Mouse (Mus musculus): Measurements from ENCODE around the gene Gba. TPM values are rescaled to one million over a fixed set of nuclear protein-coding genes. Genes with fewer than 3 reads are reported as not detected.

Gba gene
- total and polyA plus RNA-seq, 2 experiments, result 24.1 to 36.6 TPM

- no peak for DNase-seq (ENCODE audit: extremely low read depth, low read depth, low spot score)
- no peak for TF ChIP-seq CTCF (IDR thresholded peaks at IDR 0.05; ENCODE audit: low read depth, low read length)
- TF ChIP-seq POLR2A (IDR thresholded peaks at IDR 0.05; ENCODE audit: extremely low read depth, insufficient read depth, low read length), result no peak
- no peak overlapping the region for H3K27ac ChIP-seq (replicated peaks; ENCODE audit: insufficient read depth, low read depth, low read length)
- H3K4me1 ChIP-seq (ENCODE audit: control insufficient read depth, insufficient read depth, low read length), result peaks cover 15% of the 10 kb centered on the region
- 96% methylated on average over 19 of the region's 19 CpGs for WGBS
- peaks cover 3% of the 10 kb centered on the region; the same call in 1 of the 2 replicates for H3K79me2 ChIP-seq (ENCODE audit: control insufficient read depth, insufficient read depth, low read length)
- H3K36me3 ChIP-seq (ENCODE audit: control insufficient read depth, insufficient read depth, low read length), result peaks cover 40% of the 10 kb centered on the region
- H3K27me3 ChIP-seq (ENCODE audit: control insufficient read depth, insufficient read depth, low read length), result no peaks in the 10 kb centered on the region
- H3K9ac ChIP-seq (ENCODE audit: low read depth, low read length), result no peak overlapping the region
- no peak overlapping the region for H3K4me3 ChIP-seq (ENCODE audit: insufficient read depth, low read depth, low read length)
Measured at GRCm38 (mm10) chr3:89166945-89167344, 35.8 kb upstream of the Gba start.

GRCm38 (mm10) chr3:89174844-89175243 lies 27.9 kb upstream of the Gba start:
- Histone ChIP-seq H3K4me1 (ENCODE audit: control insufficient read depth, insufficient read depth, low read length) (peaks cover 4% of the 10 kb centered on the region), H3K27me3 (ENCODE audit: control insufficient read depth, insufficient read depth, low read length) (no peaks in the 10 kb centered on the region), H3K79me2 (ENCODE audit: control insufficient read depth, insufficient read depth, low read length) (no peaks in the 10 kb centered on the region), H3K9ac (ENCODE audit: low read depth, low read length) (no peak overlapping the region), H3K36me3 (ENCODE audit: control insufficient read depth, insufficient read depth, low read length) (peaks cover 48% of the 10 kb centered on the region), H3K4me3 (ENCODE audit: insufficient read depth, low read depth, low read length) (no peak overlapping the region), H3K27ac (replicated peaks; ENCODE audit: insufficient read depth, low read depth, low read length) (no peak overlapping the region)
- no peak for DNase-seq (ENCODE audit: extremely low read depth, low read depth, low spot score)
- WGBS, result 96% methylated on average over 11 of the region's 11 CpGs
- no peak for TF ChIP-seq CTCF (IDR thresholded peaks at IDR 0.05; ENCODE audit: low read depth, low read length)
- TF ChIP-seq POLR2A (IDR thresholded peaks at IDR 0.05; ENCODE audit: extremely low read depth, insufficient read depth, low read length), result no peak

- no peaks in the 10 kb centered on the region for H3K79me2 ChIP-seq (ENCODE audit: control insufficient read depth, insufficient read depth, low read length)
- no peak for DNase-seq (ENCODE audit: extremely low read depth, low read depth, low spot score)
- H3K36me3 ChIP-seq (ENCODE audit: control insufficient read depth, insufficient read depth, low read length), result peaks cover 45% of the 10 kb centered on the region
- no peaks in the 10 kb centered on the region for H3K27me3 ChIP-seq (ENCODE audit: control insufficient read depth, insufficient read depth, low read length)
- WGBS, result 91% methylated on average over 10 of the region's 10 CpGs
- TF ChIP-seq POLR2A (IDR thresholded peaks at IDR 0.05; ENCODE audit: extremely low read depth, insufficient read depth, low read length), result no peak
- no peak for TF ChIP-seq CTCF (IDR thresholded peaks at IDR 0.05; ENCODE audit: low read depth, low read length)
- no peak overlapping the region for H3K4me3 ChIP-seq (ENCODE audit: insufficient read depth, low read depth, low read length)
- H3K9ac ChIP-seq (ENCODE audit: low read depth, low read length), result no peak overlapping the region
- peaks cover 4% of the 10 kb centered on the region for H3K4me1 ChIP-seq (ENCODE audit: control insufficient read depth, insufficient read depth, low read length)
- H3K27ac ChIP-seq (replicated peaks; ENCODE audit: insufficient read depth, low read depth, low read length), result no peak overlapping the region
Measured at GRCm38 (mm10) chr3:89175544-89175943, 27.2 kb upstream of the Gba start.

- no peaks in the 10 kb centered on the region for H3K79me2 ChIP-seq (ENCODE audit: control insufficient read depth, insufficient read depth, low read length)
- H3K4me3 ChIP-seq (ENCODE audit: insufficient read depth, low read depth, low read length), result no peak overlapping the region
- no peak for DNase-seq (ENCODE audit: extremely low read depth, low read depth, low spot score)
- TF ChIP-seq POLR2A (IDR thresholded peaks at IDR 0.05; ENCODE audit: extremely low read depth, insufficient read depth, low read length) (no peak), CTCF (IDR thresholded peaks at IDR 0.05; ENCODE audit: low read depth, low read length) (no peak)
- H3K27me3 ChIP-seq (ENCODE audit: control insufficient read depth, insufficient read depth, low read length), result no peaks in the 10 kb centered on the region
- no peak overlapping the region for H3K27ac ChIP-seq (replicated peaks; ENCODE audit: insufficient read depth, low read depth, low read length)
- peaks cover 41% of the 10 kb centered on the region for H3K36me3 ChIP-seq (ENCODE audit: control insufficient read depth, insufficient read depth, low read length)
- peaks cover 4% of the 10 kb centered on the region for H3K4me1 ChIP-seq (ENCODE audit: control insufficient read depth, insufficient read depth, low read length)
- WGBS, result 85% methylated on average over 7 of the region's 7 CpGs
- no peak overlapping the region for H3K9ac ChIP-seq (ENCODE audit: low read depth, low read length)
Measured at GRCm38 (mm10) chr3:89176421-89176820, 26.3 kb upstream of the Gba start.

- Histone ChIP-seq H3K79me2 (ENCODE audit: control insufficient read depth, insufficient read depth, low read length) (no peaks in the 10 kb centered on the region), H3K4me3 (ENCODE audit: insufficient read depth, low read depth, low read length) (peak within 1 kb of the TSS; percentile 78), H3K4me1 (ENCODE audit: control insufficient read depth, insufficient read depth, low read length) (peaks cover 4% of the 10 kb centered on the region), H3K27ac (replicated peaks; ENCODE audit: insufficient read depth, low read depth, low read length) (peak within 1 kb of the TSS; percentile 67), H3K27me3 (ENCODE audit: control insufficient read depth, insufficient read depth, low read length) (no peaks in the 10 kb centered on the region), H3K36me3 (ENCODE audit: control insufficient read depth, insufficient read depth, low read length) (peaks cover 33% of the 10 kb centered on the region), H3K9ac (ENCODE audit: low read depth, low read length) (peak within 1 kb of the TSS; percentile 76)
- DNase-seq (ENCODE audit: extremely low read depth, low read depth, low spot score), result peak; percentile 98
- under 1% methylated on average over 43 of the region's 43 CpGs for WGBS
- TF ChIP-seq CTCF (IDR thresholded peaks at IDR 0.05; ENCODE audit: low read depth, low read length), result no peak
- TF ChIP-seq POLR2A (IDR thresholded peaks at IDR 0.05; ENCODE audit: extremely low read depth, insufficient read depth, low read length), result peak; percentile 69; the same call in 1 of the 2 replicates
Measured at GRCm38 (mm10) chr3:89177242-89178106, 25.3 kb upstream of the Gba start, which contains the start of gene Scamp3. Scamp3 (plus strand) TSS chr3:89177473.

GRCm38 (mm10) chr3:89178107-89178385 lies 24.7 kb upstream of the Gba start:
- DNase-seq (ENCODE audit: extremely low read depth, low read depth, low spot score), result no peak
- peaks cover 28% of the 10 kb centered on the region for H3K36me3 ChIP-seq (ENCODE audit: control insufficient read depth, insufficient read depth, low read length)
- TF ChIP-seq POLR2A (IDR thresholded peaks at IDR 0.05; ENCODE audit: extremely low read depth, insufficient read depth, low read length) (no peak), CTCF (IDR thresholded peaks at IDR 0.05; ENCODE audit: low read depth, low read length) (no peak)
- H3K9ac ChIP-seq (ENCODE audit: low read depth, low read length), result peak overlapping the region; percentile 76
- no peaks in the 10 kb centered on the region for H3K27me3 ChIP-seq (ENCODE audit: control insufficient read depth, insufficient read depth, low read length)
- H3K4me1 ChIP-seq (ENCODE audit: control insufficient read depth, insufficient read depth, low read length), result peaks cover 4% of the 10 kb centered on the region
- peak overlapping the region; percentile 67 for H3K27ac ChIP-seq (replicated peaks; ENCODE audit: insufficient read depth, low read depth, low read length)
- H3K79me2 ChIP-seq (ENCODE audit: control insufficient read depth, insufficient read depth, low read length), result no peaks in the 10 kb centered on the region
- peak overlapping the region; percentile 78 for H3K4me3 ChIP-seq (ENCODE audit: insufficient read depth, low read depth, low read length)
- 1% methylated on average over 6 of the region's 6 CpGs for WGBS
